Mouse (Mus musculus) lung, embryonic 14.5 days (tissue): ENCODE measurements at regions not wholly inside any gene's neighbourhood (a gene's known extent, or its start where the extent isn't known, plus 50 kb on each side); places are given as distances from the start of the nearest gene placed in this dataset.
A peak's percentile ranks its signal among the peaks of the same experiment; 100 is the strongest.

Experiments used
- ATAC-seq: fragments of 200-750 bp; cut with Nextera tagmentation; 2 replicates; pipeline ENCODE4 v1.8.0; 2017; ENCODE audit warnings: mild to moderate bottlenecking, moderate TSS enrichment, moderate library complexity; ENCODE audit not compliant: insufficient read depth
- DNase-seq: peaks from one replicate; pipeline ENCODE4 v3.0.0-alpha.2; 2015
- H3K27ac ChIP-seq: fragments of 300-500 bp; sonication (generic); 2 replicates; pipeline ENCODE4 v1.5.1; 2014; ENCODE audit warnings: low read depth, mild to moderate bottlenecking, moderate library complexity
- H3K27me3 ChIP-seq: fragments of 300-500 bp; sonication (generic); 2 replicates; pipeline ENCODE4 v1.6.1; 2014; ENCODE audit warnings: low read length, control low read depth; ENCODE audit not compliant: insufficient read depth
- H3K36me3 ChIP-seq: fragments of 300-500 bp; sonication (generic); 2 replicates; pipeline ENCODE4 v1.6.1; 2014; ENCODE audit warnings: control low read depth; ENCODE audit not compliant: insufficient read depth
- H3K4me1 ChIP-seq: fragments of 300-500 bp; sonication (generic); 2 replicates; pipeline ENCODE4 v1.6.1; 2014; ENCODE audit warnings: antibody characterized with exemption, control low read depth; ENCODE audit not compliant: insufficient read depth
- H3K4me2 ChIP-seq: fragments of 300-500 bp; sonication (generic); 2 replicates; pipeline ENCODE4 v1.6.1; 2014; ENCODE audit warnings: mild to moderate bottlenecking
- H3K4me3 ChIP-seq: fragments of 300-500 bp; sonication (generic); 2 replicates; pipeline ENCODE4 v1.5.1; 2014; ENCODE audit warnings: low read depth, low read length
- H3K9ac ChIP-seq: fragments of 300-500 bp; sonication (generic); 2 replicates; pipeline ENCODE4 v1.6.1; 2014
- H3K9me3 ChIP-seq: fragments of 300-500 bp; sonication (generic); 2 replicates; pipeline ENCODE4 v1.6.1; 2016; ENCODE audit warnings: low read depth, low read length, control low read depth
- CTCF ChIP-seq: IDR thresholded peaks from 2 replicates; pipeline ENCODE4 v1.5.1; 2016; ENCODE audit warnings: antibody characterized with exemption, low read depth
- WGBS: fragments of 180-500 bp; shearing (Covaris S2); extraction: QIAGEN DNeasy Blood & Tissue Kit; methylation state at CpG from one replicate; pipeline ENCODE4 v1.1.7; 2014; 5-methylcytosine and 5-hydroxymethylcytosine counted together

GRCm38 (mm10) chr7:70606511-70606910 lies 240.0 kb upstream of the Nr2f2 start:
- 0 out of 2 replicates have a peak, but pooled peaks cover 4% of the 10 kb centered on the region for H3K4me1 ChIP-seq
- H3K4me3 ChIP-seq: no peak overlapping the region
- no peak for TF ChIP-seq CTCF
- no peak overlapping the region; the same call in 1 of the 2 replicates for H3K4me2 ChIP-seq
- no peak overlapping the region for H3K9ac ChIP-seq
- DNase-seq: peak; percentile 62
- no peaks in the 10 kb centered on the region for H3K36me3 ChIP-seq
- no peaks in the 10 kb centered on the region for H3K27me3 ChIP-seq
- ATAC-seq: peak; percentile 95
- no peaks in the 10 kb centered on the region for H3K9me3 ChIP-seq
- peak overlapping the region; percentile 84 for H3K27ac ChIP-seq
- 65% methylated on average over 7 of the region's 7 CpGs for WGBS

GRCm38 (mm10) chr7:70604471-70605174 lies 238.1 kb upstream of the Nr2f2 start:
- no peak for DNase-seq
- no peak for TF ChIP-seq CTCF
- H3K9me3 ChIP-seq: no peaks in the 10 kb centered on the region
- H3K4me2 ChIP-seq: no peak overlapping the region
- WGBS: 89% methylated on average over 5 of the region's 5 CpGs
- H3K4me3 ChIP-seq: no peak overlapping the region
- no peak overlapping the region for H3K27ac ChIP-seq
- H3K9ac ChIP-seq: no peak overlapping the region
- H3K27me3 ChIP-seq: no peaks in the 10 kb centered on the region
- no peak for ATAC-seq
- H3K4me1 ChIP-seq: 0 out of 2 replicates have a peak, but pooled peaks cover 4% of the 10 kb centered on the region
- no peaks in the 10 kb centered on the region for H3K36me3 ChIP-seq

GRCm38 (mm10) chr7:70593027-70593426 lies 226.5 kb upstream of the Nr2f2 start:
- no peaks in the 10 kb centered on the region for H3K9me3 ChIP-seq
- WGBS: 70% methylated on average over 6 of the region's 6 CpGs
- no peaks in the 10 kb centered on the region for H3K36me3 ChIP-seq
- H3K27ac ChIP-seq: no peak overlapping the region
- no peak for TF ChIP-seq CTCF
- no peak overlapping the region for H3K4me2 ChIP-seq
- H3K4me3 ChIP-seq: no peak overlapping the region
- no peaks in the 10 kb centered on the region for H3K27me3 ChIP-seq
- ATAC-seq: 0 out of 2 replicates have a peak, but pooled peaks have one; percentile 41
- no peak overlapping the region for H3K9ac ChIP-seq
- peak; percentile 41 for DNase-seq
- peaks cover 14% of the 10 kb centered on the region; the same call in 1 of the 2 replicates for H3K4me1 ChIP-seq

- peaks cover 14% of the 10 kb centered on the region; the same call in 1 of the 2 replicates for H3K4me1 ChIP-seq
- no peaks in the 10 kb centered on the region for H3K36me3 ChIP-seq
- no peak for TF ChIP-seq CTCF
- H3K9ac ChIP-seq: no peak overlapping the region
- no peak for ATAC-seq
- 40% methylated on average over 13 of the region's 13 CpGs for WGBS
- H3K27me3 ChIP-seq: no peaks in the 10 kb centered on the region
- no peak overlapping the region for H3K4me3 ChIP-seq
- H3K4me2 ChIP-seq: no peak overlapping the region; the same call in 1 of the 2 replicates
- H3K9me3 ChIP-seq: no peaks in the 10 kb centered on the region
- no peak overlapping the region for H3K27ac ChIP-seq
- peak; percentile 42 for DNase-seq
Measured at GRCm38 (mm10) chr7:70591361-70592256, 225.1 kb upstream of the Nr2f2 start.

DNA sequence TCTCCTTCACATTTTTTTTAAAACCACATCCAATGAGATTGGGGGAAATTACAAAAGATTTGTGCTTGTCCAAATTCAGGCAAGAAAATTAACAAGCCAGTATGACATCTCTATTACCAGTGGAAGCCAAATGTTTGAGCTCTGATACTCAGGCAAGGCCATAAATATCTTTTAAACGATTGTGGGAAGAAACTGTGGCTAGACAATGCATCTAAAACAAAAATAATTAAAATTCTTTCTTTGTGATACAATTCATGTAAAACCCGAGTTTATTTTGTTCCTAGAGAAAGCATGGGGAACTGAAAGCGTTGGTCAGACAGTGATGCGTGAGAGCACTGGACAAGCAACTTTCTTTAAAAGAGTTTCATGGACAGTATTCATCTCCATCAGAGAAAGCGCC lies 223.2 kb upstream of the Nr2f2 start:
- H3K27ac ChIP-seq: peak overlapping the region; percentile 51; the same call in 1 of the 2 replicates
- 55% methylated on average over 5 of the region's 5 CpGs for WGBS

GRCm38 (mm10) chr7:70588061-70588460 lies 221.5 kb upstream of the Nr2f2 start:
- WGBS: 89% methylated on average over 1 of the region's 1 CpGs
- H3K9me3 ChIP-seq: no peaks in the 10 kb centered on the region
- H3K27me3 ChIP-seq: no peaks in the 10 kb centered on the region
- no peak for TF ChIP-seq CTCF
- no peak overlapping the region for H3K9ac ChIP-seq
- no peaks in the 10 kb centered on the region for H3K36me3 ChIP-seq
- ATAC-seq: no peak
- no peak for DNase-seq
- peaks cover 12% of the 10 kb centered on the region; the same call in 1 of the 2 replicates for H3K4me1 ChIP-seq
- H3K4me2 ChIP-seq: no peak overlapping the region
- H3K4me3 ChIP-seq: no peak overlapping the region
- no peak overlapping the region for H3K27ac ChIP-seq

More for the DNA sequence above, 223.2 kb upstream of the Nr2f2 start:
- Histone ChIP-seq H3K36me3 (no peaks in the 10 kb centered on the region), H3K9ac (no peak overlapping the region), H3K27me3 (no peaks in the 10 kb centered on the region), H3K9me3 (no peaks in the 10 kb centered on the region), H3K4me3 (no peak overlapping the region), H3K4me2 (no peak overlapping the region), H3K4me1 (peaks cover 14% of the 10 kb centered on the region; the same call in 1 of the 2 replicates)
- ATAC-seq: no peak
- no peak for DNase-seq
- no peak for TF ChIP-seq CTCF

- ATAC-seq: no peak
- DNase-seq: peak; percentile 32
- Histone ChIP-seq H3K36me3 (no peaks in the 10 kb centered on the region), H3K27ac (no peak overlapping the region), H3K4me1 (peaks cover under 1% of the 10 kb centered on the region; the same call in 1 of the 2 replicates), H3K27me3 (no peaks in the 10 kb centered on the region), H3K9me3 (no peaks in the 10 kb centered on the region), H3K4me3 (no peak overlapping the region), H3K4me2 (no peak overlapping the region), H3K9ac (no peak overlapping the region)
- TF ChIP-seq CTCF: no peak
- 64% methylated on average over 13 of the region's 13 CpGs for WGBS
Measured at GRCm38 (mm10) chr7:70584480-70584879, 217.9 kb upstream of the Nr2f2 start.
